Mouse (Mus musculus) MEL (cell line): Measurements from ENCODE around the gene Setd5. TPM values are rescaled to one million over a fixed set of nuclear protein-coding genes. Genes with fewer than 3 reads are reported as not detected.

Source experiments
- DNase-seq: peaks from one replicate; pipeline ENCODE4 v3.0.0; 2011; ENCODE audit warnings: low read depth, low spot score
- H3K27ac ChIP-seq: 2 replicates; pipeline ENCODE4 v1.5.1; 2012; ENCODE audit warnings: low read depth, mild to moderate bottlenecking, control low read depth, low read length, moderate library complexity; ENCODE audit not compliant: control insufficient read depth
- H3K27me3 ChIP-seq, 2 experiments: fragments of 150-350 bp in 1 of 2; sonication (generic) in 1 of 2; 2 replicates each; pipeline ENCODE4 v1.6.1; 2012; ENCODE audit warnings: low read length in 2 of 2, mild to moderate bottlenecking in 2 of 2, improper control_type of control experiment in 1 of 2, moderate library complexity in 1 of 2; ENCODE audit not compliant: insufficient read depth in 2 of 2, control insufficient read depth in 1 of 2
- H3K36me3 ChIP-seq, 2 experiments: 2 replicates each; pipeline ENCODE4 v1.6.1; 2012 to 2014; ENCODE audit warnings: low read length in 2 of 2, improper control_type of control experiment in 1 of 2, inconsistent platforms in 1 of 2, mild to moderate bottlenecking in 1 of 2; ENCODE audit not compliant: insufficient read depth in 2 of 2, control insufficient read depth in 1 of 2
- H3K4me1 ChIP-seq, 2 experiments: fragments of 150-350 bp in 1 of 2; sonication (generic) in 1 of 2; 2 replicates each; pipeline ENCODE4 v1.6.1; 2012; ENCODE audit warnings: low read length in 2 of 2, improper control_type of control experiment in 1 of 2, mild to moderate bottlenecking in 1 of 2; ENCODE audit not compliant: insufficient read depth in 2 of 2, control insufficient read depth in 1 of 2
- H3K4me3 ChIP-seq, 2 experiments: fragments of 150-350 bp in 1 of 2; sonication (generic) in 1 of 2; 2 replicates each; pipeline ENCODE4 v1.5.1; 2012; ENCODE audit warnings: low read depth in 2 of 2, low read length in 2 of 2, mild to moderate bottlenecking in 2 of 2, moderate library complexity in 2 of 2, control low read depth in 1 of 2, improper control_type of control experiment in 1 of 2; ENCODE audit not compliant: control insufficient read depth in 1 of 2, insufficient read depth in 1 of 2
- H3K79me2 ChIP-seq: 2 replicates; pipeline ENCODE4 v1.6.1; 2012; ENCODE audit warnings: mild to moderate bottlenecking, low read length, moderate library complexity; ENCODE audit not compliant: control insufficient read depth, poor library complexity, insufficient read depth
- H3K9ac ChIP-seq: 2 replicates; pipeline ENCODE4 v1.6.1; 2012; ENCODE audit warnings: low read depth, mild to moderate bottlenecking, control low read depth, low read length, moderate library complexity; ENCODE audit not compliant: control insufficient read depth, poor library complexity, severe bottlenecking
- H3K9me3 ChIP-seq: fragments of 150-350 bp; sonication (generic); replicated peaks from 2 replicates; pipeline ENCODE4 v1.6.1; 2012; ENCODE audit warnings: mild to moderate bottlenecking, low read length, improper control_type of control experiment, moderate library complexity; ENCODE audit not compliant: insufficient read depth
- CHD1 ChIP-seq: IDR thresholded peaks from 2 replicates; pipeline ENCODE4 v1.6.1; 2012; ENCODE audit warnings: low read depth, mild to moderate bottlenecking, inconsistent platforms, low read length, improper control_type of control experiment
- CHD2 ChIP-seq: IDR thresholded peaks from 2 replicates; pipeline ENCODE4 v1.6.1; 2011; ENCODE audit warnings: low read length, improper control_type of control experiment
- HCFC1 ChIP-seq: IDR thresholded peaks from 2 replicates; pipeline ENCODE4 v1.6.1; 2012; ENCODE audit warnings: low read depth, mild to moderate bottlenecking, inconsistent platforms, low read length, improper control_type of control experiment, moderate library complexity
- JUND ChIP-seq: IDR thresholded peaks from 2 replicates; pipeline ENCODE4 v1.6.1; 2011; ENCODE audit warnings: low read depth, mild to moderate bottlenecking, improper control_type of control experiment, low read length
- KAT2A ChIP-seq: conservative IDR thresholded peaks from 2 replicates; pipeline ENCODE4 v1.6.1; 2012; ENCODE audit warnings: low read depth, low read length, improper control_type of control experiment, inconsistent platforms
- MAX ChIP-seq: IDR thresholded peaks from 2 replicates; pipeline ENCODE4 v1.6.1; 2011; ENCODE audit warnings: low read length, improper control_type of control experiment
- MEF2A ChIP-seq: IDR thresholded peaks from 2 replicates; pipeline ENCODE4 v1.6.1; 2014; ENCODE audit warnings: low read depth, mild to moderate bottlenecking, inconsistent platforms, low read length, improper control_type of control experiment; ENCODE audit not compliant: poor library complexity, insufficient replicate concordance, severe bottlenecking; ENCODE audit errors: extremely low read depth
- MXI1 ChIP-seq: IDR thresholded peaks from 2 replicates; pipeline ENCODE4 v1.6.1; 2011; ENCODE audit warnings: mild to moderate bottlenecking, low read depth, low read length, improper control_type of control experiment
- MYC ChIP-seq: IDR thresholded peaks from 2 replicates; pipeline ENCODE4 v1.6.1; 2011; ENCODE audit warnings: low read depth, mild to moderate bottlenecking, low read length, improper control_type of control experiment, moderate library complexity
- NELFE ChIP-seq: IDR thresholded peaks from 2 replicates; pipeline ENCODE4 v1.6.1; 2011; ENCODE audit warnings: low read depth, low read length, improper control_type of control experiment
- NRF1 ChIP-seq: IDR thresholded peaks from 2 replicates; pipeline ENCODE4 v1.6.1; 2014; ENCODE audit warnings: low read depth, mild to moderate bottlenecking, inconsistent platforms, low read length, improper control_type of control experiment, moderate library complexity; ENCODE audit not compliant: poor library complexity, insufficient read depth, severe bottlenecking
- POLR2AphosphoS2 ChIP-seq: IDR thresholded peaks from 2 replicates; pipeline ENCODE4 v1.6.1; 2011; ENCODE audit warnings: low read length, improper control_type of control experiment
- POLR2AphosphoS5 ChIP-seq: IDR thresholded peaks from 2 replicates; pipeline ENCODE4 v1.6.1; 2012; ENCODE audit warnings: low read depth, borderline replicate concordance, mild to moderate bottlenecking, inconsistent platforms, low read length, moderate library complexity, mixed read lengths
- RAD21 ChIP-seq: IDR thresholded peaks from 2 replicates; pipeline ENCODE4 v1.6.1; 2011; ENCODE audit warnings: mild to moderate bottlenecking, low read depth, low read length, improper control_type of control experiment
- SIN3A ChIP-seq: IDR thresholded peaks from 2 replicates; pipeline ENCODE4 v1.6.1; 2012; ENCODE audit warnings: low read length, improper control_type of control experiment, inconsistent platforms
- TAL1 ChIP-seq: IDR thresholded peaks from 2 replicates; pipeline ENCODE4 v1.6.1; 2012; ENCODE audit warnings: mild to moderate bottlenecking, inconsistent platforms, low read length, moderate library complexity, mixed read lengths
- USF2 ChIP-seq, 2 experiments: IDR thresholded peaks; 2 replicates each; pipeline ENCODE4 v1.6.1; 2011 to 2012; ENCODE audit warnings: improper control_type of control experiment in 2 of 2, low read length in 2 of 2, borderline replicate concordance in 1 of 2, inconsistent platforms in 1 of 2, low read depth in 1 of 2, mild to moderate bottlenecking in 1 of 2; ENCODE audit not compliant: insufficient read depth in 1 of 2
- ZC3H11A ChIP-seq: IDR thresholded peaks from 2 replicates; pipeline ENCODE4 v1.6.1; 2012; ENCODE audit warnings: low read depth, mild to moderate bottlenecking, inconsistent platforms, low read length, improper control_type of control experiment
- ZKSCAN1 ChIP-seq: IDR thresholded peaks from 2 replicates; pipeline ENCODE4 v1.6.1; 2012; ENCODE audit warnings: low read depth, mild to moderate bottlenecking, inconsistent platforms, low read length, improper control_type of control experiment, moderate library complexity
- polyA plus RNA-seq, 2 experiments: library from polyadenylated mRNA; stranded (reverse) in 1 of 2; unstranded in 1 of 2; fragments of >175 nt in 1 of 2; fragments of >200 nt in 1 of 2; gene quantifications; 2 replicates each; pipeline versions ENCODE4 v1.2.1 to v1.2.4; 2012; ENCODE audit warnings: low replicate concordance in 2 of 2, low read depth in 1 of 2; ENCODE audit not compliant: insufficient read length in 2 of 2, insufficient read depth in 1 of 2, missing spikeins in 1 of 2
- total RNA-seq: library from RNA; depleted of rRNA; stranded (reverse); fragments of 300-350 nt; gene quantifications from 2 replicates; pipeline ENCODE4 v1.2.3, GENCODE M21; 2012

Setd5 gene
- total and polyA plus RNA-seq, 3 experiments: 43.5 to 185 (median 80.2) TPM

DNA sequence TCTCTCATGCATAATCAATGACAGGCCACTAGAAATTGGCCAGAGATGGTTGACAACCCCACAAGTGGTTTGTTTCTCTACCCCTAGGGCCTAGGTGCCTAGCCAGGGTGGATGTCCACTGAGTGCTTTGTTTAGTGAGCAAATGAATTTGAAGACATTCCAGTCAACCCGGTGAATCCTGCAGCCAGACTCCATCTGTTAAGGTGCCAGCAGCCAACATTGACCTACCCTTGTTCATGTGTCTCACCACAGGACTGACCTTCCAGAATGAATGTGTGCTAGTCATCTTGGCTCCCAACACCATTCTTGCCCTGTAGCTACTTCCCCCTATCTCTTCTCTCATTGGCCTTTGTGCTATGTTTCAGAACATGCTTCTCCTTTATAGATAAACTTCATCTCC, 84.8 kb downstream of the Setd5 start:
- H3K4me1 ChIP-seq: peaks cover 3 to 6% of the 10 kb centered on the region in 2 experiments; a peak in 3 of 4 replicates
- H3K36me3 ChIP-seq: peaks cover 0 to 3% of the 10 kb centered on the region in 2 experiments; a peak in 1 of 4 replicates
- H3K9ac ChIP-seq: no peak overlapping the region
- TF ChIP-seq NRF1 (no peak), POLR2AphosphoS2 (no peak), RAD21 (no peak), CHD1 (no peak), MAX (no peak), MYC (no peak), NELFE (no peak), MEF2A (no peak), HCFC1 (no peak), ZKSCAN1 (no peak), TAL1 (no peak), ZC3H11A (no peak), CHD2 (no peak), KAT2A (no peak), MXI1 (no peak), POLR2AphosphoS5 (no peak), JUND (no peak), USF2 (IDR thresholded peaks at IDR 0.05; ENCODE audit: borderline replicate concordance in 1 of 2, insufficient read depth in 1 of 2, low read depth in 1 of 2, low read length in 2 of 2) (no peak)
- H3K4me3 ChIP-seq: no peak overlapping the region
- no peak for DNase-seq
- no peaks in the 10 kb centered on the region for H3K79me2 ChIP-seq
- H3K9me3 ChIP-seq: no peaks in the 10 kb centered on the region
- no peaks in the 10 kb centered on the region for H3K27me3 ChIP-seq
- no peak overlapping the region for H3K27ac ChIP-seq

DNA sequence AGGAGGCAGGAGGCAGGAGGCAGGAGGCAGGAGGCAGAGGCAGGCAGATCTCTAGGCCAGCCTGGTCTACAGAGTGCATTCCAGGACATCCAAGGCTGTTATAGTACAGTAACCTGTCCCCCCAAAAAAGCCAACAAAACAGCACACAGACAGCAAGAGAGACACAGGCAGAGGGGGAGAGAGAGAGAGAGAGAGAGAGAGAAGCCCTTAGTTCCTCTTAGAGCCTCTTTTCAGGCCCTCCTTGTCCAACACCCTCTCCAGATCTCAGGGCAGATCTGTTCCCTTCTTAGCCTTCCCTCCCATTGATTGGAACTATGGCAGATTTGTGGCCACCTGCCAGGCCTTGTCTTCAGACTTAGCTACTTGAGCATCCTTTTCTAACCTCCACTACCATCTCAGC, 86.3 kb downstream of the Setd5 start:
- Histone ChIP-seq H3K9me3 (no peaks in the 10 kb centered on the region), H3K9ac (no peak overlapping the region), H3K4me3 (no peak overlapping the region), H3K27ac (no peak overlapping the region), H3K27me3 (no peaks in the 10 kb centered on the region), H3K79me2 (no peaks in the 10 kb centered on the region), H3K36me3 (peaks cover 0 to 3% of the 10 kb centered on the region in 2 experiments; a peak in 2 of 4 replicates), H3K4me1 (peaks cover 3 to 11% of the 10 kb centered on the region in 2 experiments; a peak in 3 of 4 replicates)
- DNase-seq: no peak
- TF ChIP-seq JUND (peak; percentile 90), SIN3A (no peak)
